Mouse (Mus musculus) neural tube, embryonic 14.5 days (tissue): ENCODE results near the gene 4931414P19Rik. TPM values are rescaled to one million over a fixed set of nuclear protein-coding genes. Genes with fewer than 3 reads are reported as not detected.
"Not testable (repeated sequence)": the region's sequence is repeated elsewhere in the genome, so short reads cannot be mapped to it uniquely, and the experiment has no call there.

ENCODE experiments used
- ATAC-seq: fragments of 200-750 bp; cut with Nextera tagmentation; 2 replicates; pipeline ENCODE4 v1.8.0; 2017; ENCODE audit warnings: low read depth, mild to moderate bottlenecking, moderate TSS enrichment, moderate library complexity
- H3K27ac ChIP-seq: fragments of 300-500 bp; sonication (generic); 2 replicates; pipeline ENCODE4 v1.5.1; 2014; ENCODE audit warnings: low read depth, mild to moderate bottlenecking, control low read depth, low read length, moderate library complexity, mixed read lengths
- H3K27me3 ChIP-seq: fragments of 300-500 bp; sonication (generic); 2 replicates; pipeline ENCODE4 v1.6.1; 2014; ENCODE audit warnings: low read length; ENCODE audit not compliant: control insufficient read depth, insufficient read depth
- H3K36me3 ChIP-seq: fragments of 300-500 bp; sonication (generic); 2 replicates; pipeline ENCODE4 v1.6.1; 2014; ENCODE audit warnings: low read length, mixed read lengths; ENCODE audit not compliant: control insufficient read depth, insufficient read depth
- H3K4me1 ChIP-seq: fragments of 300-500 bp; sonication (generic); 2 replicates; pipeline ENCODE4 v1.6.1; 2014; ENCODE audit warnings: low read length; ENCODE audit not compliant: control insufficient read depth, insufficient read depth
- H3K4me2 ChIP-seq: fragments of 300-500 bp; sonication (generic); 2 replicates; pipeline ENCODE4 v1.6.1; 2014; ENCODE audit warnings: mild to moderate bottlenecking, low read depth, low read length, control low read depth
- H3K4me3 ChIP-seq: fragments of 300-500 bp; sonication (generic); 2 replicates; pipeline ENCODE4 v1.5.1; 2014; ENCODE audit warnings: low read depth, low read length, control low read depth, mixed read lengths
- H3K9ac ChIP-seq: fragments of 300-500 bp; sonication (generic); replicated peaks from 2 replicates; pipeline ENCODE4 v1.6.1; 2014; ENCODE audit warnings: low read depth, mild to moderate bottlenecking, control low read depth, low read length, mixed read lengths
- H3K9me3 ChIP-seq: fragments of 300-500 bp; sonication (generic); 2 replicates; pipeline ENCODE4 v1.6.1; 2016; ENCODE audit warnings: low read length; ENCODE audit not compliant: control insufficient read depth
- WGBS: fragments of 180-500 bp; shearing (Covaris S2); extraction: QIAGEN DNeasy Blood & Tissue Kit; methylation state at CpG from one replicate; pipeline ENCODE4 v1.1.7; 2014; 5-methylcytosine and 5-hydroxymethylcytosine counted together
- polyA plus RNA-seq: library from polyadenylated mRNA; unstranded; fragments of >200 nt; fragmentation: Nextera tagmentation; extraction: Ambion mirVana; gene quantifications from 2 replicates; pipeline ENCODE4 v1.2.1, GENCODE M21; 2014

The 4931414P19Rik gene
- polyA plus RNA-seq, 1 experiment from 2014 or later: 5.0 TPM

GRCm38 (mm10) chr14:54617152-54617896 is 11.5 kb upstream of the 4931414P19Rik start:
- peak; percentile 72 for ATAC-seq
- peak overlapping the region; percentile 85 for H3K9ac ChIP-seq
- peaks cover 9% of the 10 kb centered on the region; the same call in 1 of the 2 replicates for H3K36me3 ChIP-seq
- WGBS: 2% methylated on average over 36 of the region's 38 CpGs
- H3K9me3 ChIP-seq: no peaks in the 10 kb centered on the region
- no peaks in the 10 kb centered on the region for H3K27me3 ChIP-seq
- peaks cover 7% of the 10 kb centered on the region; the same call in 1 of the 2 replicates for H3K4me1 ChIP-seq
- peak overlapping the region; percentile 78 for H3K27ac ChIP-seq
- peak overlapping the region; percentile 80 for H3K4me3 ChIP-seq
- peak overlapping the region; percentile 83 for H3K4me2 ChIP-seq

- Histone ChIP-seq H3K4me3 (no peak overlapping the region), H3K4me2 (no peak overlapping the region; the same call in 1 of the 2 replicates), H3K4me1 (peaks cover 7% of the 10 kb centered on the region; the same call in 1 of the 2 replicates), H3K9ac (no peak overlapping the region), H3K36me3 (peaks cover 15% of the 10 kb centered on the region; the same call in 1 of the 2 replicates), H3K9me3 (no peaks in the 10 kb centered on the region), H3K27me3 (no peaks in the 10 kb centered on the region), H3K27ac (no peak overlapping the region)
- ATAC-seq: no peak
- WGBS: 93% methylated on average over 16 of the region's 16 CpGs
These were observed 10.5 kb upstream of the 4931414P19Rik start for GRCm38 (mm10) chr14:54616226-54616825.

GRCm38 (mm10) chr14:54614130-54614529 is 8.3 kb upstream of the 4931414P19Rik start:
- H3K9ac ChIP-seq, H3K9me3 ChIP-seq, H3K4me2 ChIP-seq, ATAC-seq, H3K27ac ChIP-seq, H3K4me1 ChIP-seq, H3K4me3 ChIP-seq, H3K27me3 ChIP-seq: not testable (repeated sequence)
- H3K36me3 ChIP-seq: peaks cover 15% of the 10 kb centered on the region; the same call in 1 of the 2 replicates
- WGBS: 97% methylated on average over 13 of the region's 16 CpGs

GRCm38 (mm10) chr14:54610648-54611047 is 4.9 kb upstream of the 4931414P19Rik start:
- no peaks in the 10 kb centered on the region for H3K9me3 ChIP-seq
- H3K4me1 ChIP-seq: no peaks in the 10 kb centered on the region
- no peak overlapping the region for H3K9ac ChIP-seq
- H3K36me3 ChIP-seq: peaks cover 15% of the 10 kb centered on the region; the same call in 1 of the 2 replicates
- H3K27me3 ChIP-seq: no peaks in the 10 kb centered on the region
- H3K4me2 ChIP-seq: no peak overlapping the region
- no peak overlapping the region for H3K4me3 ChIP-seq
- 84% methylated on average over 6 of the region's 6 CpGs for WGBS
- no peak overlapping the region for H3K27ac ChIP-seq
- no peak for ATAC-seq

GRCm38 (mm10) chr14:54609962-54610361 is 4.2 kb upstream of the 4931414P19Rik start:
- no peak overlapping the region for H3K9ac ChIP-seq
- no peak overlapping the region for H3K27ac ChIP-seq
- H3K9me3 ChIP-seq: no peaks in the 10 kb centered on the region
- H3K27me3 ChIP-seq: no peaks in the 10 kb centered on the region
- H3K36me3 ChIP-seq: peaks cover 15% of the 10 kb centered on the region; the same call in 1 of the 2 replicates
- H3K4me1 ChIP-seq: peaks cover 5% of the 10 kb centered on the region; the same call in 1 of the 2 replicates
- no peak overlapping the region for H3K4me2 ChIP-seq
- H3K4me3 ChIP-seq: no peak overlapping the region
- WGBS: 79% methylated on average over 4 of the region's 4 CpGs
- no peak for ATAC-seq

GRCm38 (mm10) chr14:54609245-54609644 is 3.5 kb upstream of the 4931414P19Rik start:
- 69% methylated on average over 4 of the region's 4 CpGs for WGBS
- no peak for ATAC-seq
- H3K4me1 ChIP-seq: peaks cover 7% of the 10 kb centered on the region; the same call in 1 of the 2 replicates
- no peak overlapping the region for H3K4me3 ChIP-seq
- no peak overlapping the region for H3K9ac ChIP-seq
- H3K36me3 ChIP-seq: peaks cover 15% of the 10 kb centered on the region; the same call in 1 of the 2 replicates
- H3K4me2 ChIP-seq: no peak overlapping the region
- H3K27me3 ChIP-seq: no peaks in the 10 kb centered on the region
- no peaks in the 10 kb centered on the region for H3K9me3 ChIP-seq
- no peak overlapping the region for H3K27ac ChIP-seq

- Histone ChIP-seq H3K27ac (no peak overlapping the region), H3K36me3 (0 out of 2 replicates have a peak, but pooled peaks cover 6% of the 10 kb centered on the region), H3K4me1 (peaks cover 17% of the 10 kb centered on the region; the same call in 1 of the 2 replicates), H3K9me3 (no peaks in the 10 kb centered on the region), H3K4me2 (no peak overlapping the region), H3K9ac (no peak overlapping the region), H3K27me3 (no peaks in the 10 kb centered on the region), H3K4me3 (no peak overlapping the region)
- no peak for ATAC-seq
- WGBS: 49% methylated on average over 8 of the region's 8 CpGs
These were observed 1.4 kb upstream of the 4931414P19Rik start for GRCm38 (mm10) chr14:54607226-54607625.

- ATAC-seq: no peak
- 83% methylated on average over 8 of the region's 8 CpGs for WGBS
These were observed 2.1 kb downstream of the 4931414P19Rik start for GRCm38 (mm10) chr14:54603686-54604085.

More at GRCm38 (mm10) chr14:54603686-54604085, 2.1 kb downstream of the 4931414P19Rik start:
- Histone ChIP-seq H3K9me3 (no peaks in the 10 kb centered on the region), H3K27me3 (no peaks in the 10 kb centered on the region), H3K4me2 (peak overlapping the region; percentile 48), H3K36me3 (no peaks in the 10 kb centered on the region), H3K4me3 (peak overlapping the region; percentile 56), H3K27ac (peak overlapping the region; percentile 96), H3K4me1 (peaks cover 17% of the 10 kb centered on the region; the same call in 1 of the 2 replicates), H3K9ac (no peak overlapping the region)
